Mouse (Mus musculus): ENCODE data around the gene Dapp1. TPM values are rescaled to one million over a fixed set of nuclear protein-coding genes. Genes with fewer than 3 reads are reported as not detected.

Dapp1 gene
- polyA plus RNA-seq, 1 experiment from 2014 or later, result 14.8 TPM

DNA sequence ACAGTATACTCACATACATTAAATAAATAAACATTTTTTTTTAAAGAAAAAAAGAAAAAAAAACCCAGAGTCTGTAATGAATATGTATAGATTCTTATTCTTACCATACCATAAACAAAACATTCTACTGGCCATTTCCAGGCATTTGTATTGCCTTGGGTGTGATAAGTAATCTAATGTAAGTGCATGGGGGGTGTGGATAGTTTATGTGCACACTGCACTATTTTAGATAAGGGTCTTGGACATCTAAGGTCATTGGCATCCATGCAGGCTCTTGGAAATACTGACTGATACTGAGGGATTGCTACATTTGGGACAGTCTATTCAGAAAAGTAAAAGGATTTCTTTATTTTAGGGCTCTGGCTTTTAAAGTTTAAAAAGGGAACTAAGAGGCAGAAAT is 39.8 kb downstream of the Dapp1 start:
- H3K27ac ChIP-seq (ENCODE audit: poor library complexity, severe bottlenecking), result peak overlapping the region; percentile 86
- peaks cover 35% of the 10 kb centered on the region for H3K4me1 ChIP-seq (replicated peaks)
- no peak overlapping the region for H3K4me3 ChIP-seq
- 0 out of 2 replicates have a peak, but pooled peaks cover 11% of the 10 kb centered on the region for H3K36me3 ChIP-seq
- H3K9ac ChIP-seq, result no peak overlapping the region
- ATAC-seq (ENCODE audit: insufficient number of reproducible peaks, low FRiP score), result no peak
- no peaks in the 10 kb centered on the region for H3K27me3 ChIP-seq (replicated peaks)
- no peak overlapping the region for H3K4me2 ChIP-seq
- H3K9me3 ChIP-seq (replicated peaks), result no peaks in the 10 kb centered on the region

- peak overlapping the region; percentile 86 for H3K27ac ChIP-seq (ENCODE audit: poor library complexity, severe bottlenecking)
- H3K4me1 ChIP-seq (replicated peaks), result peaks cover 35% of the 10 kb centered on the region
- WGBS, result 16% methylated on average over 4 of the region's 4 CpGs
- H3K4me3 ChIP-seq, result no peak overlapping the region
- H3K27me3 ChIP-seq (replicated peaks), result no peaks in the 10 kb centered on the region
- H3K4me2 ChIP-seq, result peak overlapping the region; percentile 22; the same call in 1 of the 2 replicates
- H3K36me3 ChIP-seq, result 0 out of 2 replicates have a peak, but pooled peaks cover 7% of the 10 kb centered on the region
- no peaks in the 10 kb centered on the region for H3K9me3 ChIP-seq (replicated peaks)
- ATAC-seq (ENCODE audit: insufficient number of reproducible peaks, low FRiP score), result peak; percentile 88
- no peak overlapping the region for H3K9ac ChIP-seq
Measured at GRCm38 (mm10) chr3:137940757-137941156, 40.6 kb downstream of the Dapp1 start.

DNA sequence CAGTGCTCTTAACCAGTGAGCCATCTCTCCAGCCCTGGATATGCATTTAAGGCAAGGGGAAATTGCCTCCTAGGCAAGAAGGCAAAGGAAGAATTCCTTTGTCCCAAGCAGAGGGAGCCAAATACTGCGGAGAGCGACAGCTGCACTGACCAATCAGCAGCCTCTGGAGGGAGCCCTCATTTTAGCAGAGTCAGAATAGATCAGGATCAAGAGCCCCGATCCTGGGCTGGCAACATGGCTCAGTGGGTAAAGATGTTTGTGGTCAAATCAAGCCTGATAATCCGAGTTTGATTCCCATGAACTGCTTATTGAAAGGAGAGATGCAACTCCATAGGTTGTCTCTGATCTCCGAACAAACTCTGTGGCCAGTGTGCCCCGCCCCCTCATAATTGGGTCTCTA is 42.7 kb downstream of the Dapp1 start:
- Histone ChIP-seq H3K4me1 (replicated peaks) (peaks cover 34% of the 10 kb centered on the region), H3K36me3 (0 out of 2 replicates have a peak, but pooled peaks cover 13% of the 10 kb centered on the region), H3K9ac (no peak overlapping the region), H3K9me3 (replicated peaks) (no peaks in the 10 kb centered on the region), H3K27me3 (replicated peaks) (no peaks in the 10 kb centered on the region), H3K4me2 (peak overlapping the region; percentile 54), H3K4me3 (peak overlapping the region; percentile 28), H3K27ac (ENCODE audit: poor library complexity, severe bottlenecking) (no peak overlapping the region)
- 0 out of 2 replicates have a peak, but pooled peaks have one; percentile 67 for ATAC-seq (ENCODE audit: insufficient number of reproducible peaks, low FRiP score)
- 32% methylated on average over 6 of the region's 6 CpGs for WGBS

DNA sequence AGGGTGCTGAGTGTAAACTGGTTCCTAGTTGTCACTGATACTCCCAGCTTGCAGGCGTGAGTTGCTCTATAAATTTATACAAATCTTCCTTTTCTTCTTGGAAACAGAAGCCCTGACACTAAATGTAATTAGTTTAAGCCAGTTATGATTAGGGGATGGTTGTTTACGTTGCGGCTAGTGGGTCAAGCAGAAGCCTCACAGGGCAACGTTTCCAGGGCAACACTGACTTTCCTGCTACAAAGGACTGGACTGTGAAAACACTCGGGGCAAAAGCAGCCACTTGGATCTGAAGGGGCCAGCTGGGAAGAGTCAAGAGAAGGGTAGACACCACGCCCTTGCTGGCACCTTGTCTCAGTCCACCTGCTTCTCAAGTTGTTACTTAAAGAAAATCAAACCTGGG is 44.8 kb downstream of the Dapp1 start:
- peaks cover 21% of the 10 kb centered on the region; the same call in 1 of the 2 replicates for H3K36me3 ChIP-seq
- H3K27ac ChIP-seq (ENCODE audit: poor library complexity, severe bottlenecking), result no peak overlapping the region
- WGBS, result 42% methylated on average over 6 of the region's 6 CpGs
- H3K4me1 ChIP-seq (replicated peaks), result peaks cover 23% of the 10 kb centered on the region; the same call in 1 of the 2 replicates
- H3K9ac ChIP-seq, result no peak overlapping the region
- H3K4me2 ChIP-seq, result no peak overlapping the region
- no peaks in the 10 kb centered on the region for H3K27me3 ChIP-seq (replicated peaks)
- H3K4me3 ChIP-seq, result no peak overlapping the region
- no peak for ATAC-seq (ENCODE audit: insufficient number of reproducible peaks, low FRiP score)
- H3K9me3 ChIP-seq (replicated peaks), result no peaks in the 10 kb centered on the region

DNA sequence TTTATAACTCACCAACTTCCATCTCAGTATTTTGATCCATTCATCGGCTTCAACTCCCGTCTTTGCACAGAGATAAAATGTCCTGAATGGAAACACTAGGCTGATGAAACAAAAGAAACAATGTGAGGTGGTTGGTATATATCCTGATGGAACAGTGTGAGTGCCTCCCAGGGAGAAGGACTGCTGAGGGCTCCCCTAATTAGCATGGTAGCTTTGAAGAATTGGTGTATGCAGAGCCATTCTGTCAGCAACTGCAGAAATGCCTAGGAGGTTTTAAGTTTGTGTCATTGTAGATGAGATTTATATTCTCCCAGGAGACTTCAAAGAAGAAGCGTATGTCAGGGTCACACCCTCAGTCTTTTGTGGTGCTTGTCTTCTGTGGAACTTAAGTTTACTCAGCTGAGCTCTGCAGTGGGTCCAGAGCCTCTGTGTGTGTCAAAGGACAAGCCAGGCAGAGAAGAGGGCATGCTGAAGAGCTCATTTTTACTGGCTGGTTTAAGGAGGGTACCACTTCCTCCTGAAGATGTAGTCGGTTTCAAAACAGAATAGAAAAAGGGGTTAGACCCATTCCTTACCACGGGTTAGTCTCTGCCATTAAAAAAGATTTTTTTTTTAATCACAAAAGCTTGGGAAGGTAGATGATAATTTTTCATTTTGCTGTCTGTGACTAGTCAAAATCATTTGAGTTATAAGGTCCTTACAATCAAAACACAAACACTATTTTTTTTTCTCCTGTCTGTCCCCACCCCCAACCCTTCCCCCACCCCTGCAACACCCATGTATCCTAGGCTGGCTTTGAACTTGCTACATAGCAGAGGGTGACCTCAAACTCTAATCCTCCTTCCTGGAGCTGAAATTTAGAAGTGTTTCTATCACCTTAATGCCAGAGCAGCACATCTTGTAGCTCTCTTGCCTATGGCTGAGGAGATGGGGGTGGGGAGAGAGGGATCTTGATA is 45.5 kb downstream of the Dapp1 start:
- no peak overlapping the region for H3K4me3 ChIP-seq
- H3K4me2 ChIP-seq, result no peak overlapping the region
- no peaks in the 10 kb centered on the region for H3K27me3 ChIP-seq (replicated peaks)
- no peak overlapping the region for H3K9ac ChIP-seq
- H3K27ac ChIP-seq (ENCODE audit: poor library complexity, severe bottlenecking), result no peak overlapping the region
- 66% methylated on average over 5 of the region's 5 CpGs for WGBS
- H3K36me3 ChIP-seq, result peaks cover 25% of the 10 kb centered on the region
- no peak for ATAC-seq (ENCODE audit: insufficient number of reproducible peaks, low FRiP score)
- no peaks in the 10 kb centered on the region for H3K9me3 ChIP-seq (replicated peaks)
- H3K4me1 ChIP-seq (replicated peaks), result peaks cover 17% of the 10 kb centered on the region; the same call in 1 of the 2 replicates

GRCm38 (mm10) chr3:137933986-137934385 is 47.4 kb downstream of the Dapp1 start:
- 0 out of 2 replicates have a peak, but pooled peaks cover 6% of the 10 kb centered on the region for H3K4me1 ChIP-seq (replicated peaks)
- H3K9ac ChIP-seq, result no peak overlapping the region
- no peak overlapping the region for H3K4me3 ChIP-seq
- H3K27ac ChIP-seq (ENCODE audit: poor library complexity, severe bottlenecking), result no peak overlapping the region
- no peak for ATAC-seq (ENCODE audit: insufficient number of reproducible peaks, low FRiP score)
- H3K36me3 ChIP-seq, result peaks cover 36% of the 10 kb centered on the region
- H3K9me3 ChIP-seq (replicated peaks), result no peaks in the 10 kb centered on the region
- H3K4me2 ChIP-seq, result no peak overlapping the region
- no peaks in the 10 kb centered on the region for H3K27me3 ChIP-seq (replicated peaks)
- WGBS, result 59% methylated on average over 3 of the region's 3 CpGs

DNA sequence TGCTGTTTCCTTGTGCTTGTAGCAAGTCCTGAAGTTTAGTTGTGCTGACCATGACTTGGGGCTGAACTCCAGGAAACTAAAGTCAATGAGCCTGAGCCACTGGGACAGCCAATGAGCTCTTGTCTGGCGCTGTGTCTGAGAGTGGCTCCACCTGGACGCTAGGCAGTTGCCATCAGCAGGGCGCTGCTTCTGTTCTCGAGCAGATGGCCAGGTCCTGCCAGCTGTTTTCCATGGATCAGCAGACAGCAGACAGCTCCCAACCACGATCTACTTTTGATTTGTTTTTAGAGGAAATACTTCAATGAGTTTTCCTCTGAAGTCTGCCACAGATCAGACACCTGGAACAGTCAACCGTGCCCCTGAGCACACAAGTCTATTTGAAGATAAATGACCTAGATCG is 48.6 kb downstream of the Dapp1 start:
- Histone ChIP-seq H3K36me3 (peaks cover 43% of the 10 kb centered on the region), H3K27me3 (replicated peaks) (no peaks in the 10 kb centered on the region), H3K4me1 (replicated peaks) (no peaks in the 10 kb centered on the region), H3K9ac (no peak overlapping the region), H3K4me3 (no peak overlapping the region), H3K9me3 (replicated peaks) (no peaks in the 10 kb centered on the region), H3K4me2 (no peak overlapping the region), H3K27ac (ENCODE audit: poor library complexity, severe bottlenecking) (no peak overlapping the region)
- WGBS, result 77% methylated on average over 7 of the region's 7 CpGs
- ATAC-seq (ENCODE audit: insufficient number of reproducible peaks, low FRiP score), result no peak

DNA sequence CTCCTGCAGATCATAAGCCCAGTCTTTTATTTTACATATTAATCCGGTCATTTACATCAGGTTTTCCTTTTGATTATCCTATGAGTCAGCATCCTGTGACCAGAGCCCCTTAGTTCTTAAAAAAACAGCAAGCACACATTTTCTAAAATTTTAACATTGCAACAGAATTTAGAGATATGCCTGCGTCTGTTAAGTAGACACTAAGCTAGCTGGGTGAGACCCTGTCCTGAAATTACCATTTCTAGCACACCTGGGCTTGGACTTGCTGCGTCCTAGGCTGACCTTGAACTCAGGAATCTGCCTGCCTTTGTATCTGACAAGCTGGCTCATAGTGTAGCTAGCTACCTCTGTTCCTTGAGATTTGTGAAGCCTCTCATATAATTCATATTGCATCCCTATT is 51.4 kb downstream of the Dapp1 start:
- Histone ChIP-seq H3K4me3 (no peak overlapping the region), H3K27ac (ENCODE audit: poor library complexity, severe bottlenecking) (no peak overlapping the region), H3K27me3 (replicated peaks) (no peaks in the 10 kb centered on the region), H3K9ac (no peak overlapping the region), H3K4me1 (replicated peaks) (no peaks in the 10 kb centered on the region), H3K4me2 (no peak overlapping the region), H3K9me3 (replicated peaks) (no peaks in the 10 kb centered on the region), H3K36me3 (peaks cover 62% of the 10 kb centered on the region)
- no peak for ATAC-seq (ENCODE audit: insufficient number of reproducible peaks, low FRiP score)
- 87% methylated on average over 3 of the region's 3 CpGs for WGBS

DNA sequence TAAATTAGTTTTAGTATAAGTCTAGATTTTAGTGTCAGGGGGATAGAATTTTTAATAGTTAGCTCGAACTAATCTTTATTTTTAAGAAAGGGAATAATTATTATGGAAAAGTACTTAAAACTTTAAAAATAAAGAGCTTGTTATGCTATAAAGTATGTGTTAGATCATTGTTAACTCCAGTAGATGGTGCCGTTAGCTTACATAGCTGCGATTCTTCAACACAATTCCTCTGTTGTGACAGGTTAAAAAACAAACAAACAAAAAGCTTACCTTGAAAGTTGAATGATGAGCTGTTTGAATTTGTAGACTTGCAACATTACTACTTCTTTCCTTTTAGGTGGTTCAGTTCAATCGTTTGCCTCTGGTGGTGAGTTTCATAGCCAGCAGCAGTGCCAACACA is 54.3 kb downstream of the Dapp1 start:
- Histone ChIP-seq H3K27me3 (replicated peaks) (no peaks in the 10 kb centered on the region), H3K9me3 (replicated peaks) (no peaks in the 10 kb centered on the region), H3K36me3 (peaks cover 63% of the 10 kb centered on the region), H3K4me3 (no peak overlapping the region), H3K9ac (no peak overlapping the region), H3K4me2 (no peak overlapping the region), H3K4me1 (replicated peaks) (no peaks in the 10 kb centered on the region), H3K27ac (ENCODE audit: poor library complexity, severe bottlenecking) (no peak overlapping the region)
- no peak for ATAC-seq (ENCODE audit: insufficient number of reproducible peaks, low FRiP score)
- 88% methylated on average over 4 of the region's 4 CpGs for WGBS

DNA sequence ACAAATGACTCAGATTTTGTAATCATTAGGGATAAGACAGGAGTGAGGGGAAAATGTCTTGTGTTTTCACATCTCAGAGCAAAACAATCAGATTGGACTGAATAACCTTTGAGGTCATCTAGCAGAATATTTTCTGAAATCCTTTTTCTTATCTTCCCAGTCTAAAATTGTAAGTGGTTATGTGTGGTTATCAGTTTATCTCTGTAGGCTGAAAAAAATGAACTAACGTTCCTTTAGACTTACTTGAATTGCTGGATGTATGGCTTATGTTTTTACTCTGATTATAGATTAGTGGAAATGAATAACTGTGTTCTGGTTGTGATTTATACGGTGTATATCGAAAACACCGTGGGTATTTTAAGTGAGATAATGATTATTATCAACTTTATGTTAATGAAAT is 60.8 kb downstream of the Dapp1 start:
- H3K4me2 ChIP-seq, result no peak overlapping the region
- no peak overlapping the region for H3K27ac ChIP-seq (ENCODE audit: poor library complexity, severe bottlenecking)
- H3K4me3 ChIP-seq, result no peak overlapping the region
- WGBS, result 90% methylated on average over 4 of the region's 4 CpGs
- H3K36me3 ChIP-seq, result peaks cover 36% of the 10 kb centered on the region
- H3K9ac ChIP-seq, result no peak overlapping the region
- no peak for ATAC-seq (ENCODE audit: insufficient number of reproducible peaks, low FRiP score)
- peaks cover 17% of the 10 kb centered on the region for H3K4me1 ChIP-seq (replicated peaks)
- no peaks in the 10 kb centered on the region for H3K9me3 ChIP-seq (replicated peaks)
- no peaks in the 10 kb centered on the region for H3K27me3 ChIP-seq (replicated peaks)

GRCm38 (mm10) chr3:137919398-137919797 is 61.9 kb downstream of the Dapp1 start:
- H3K4me1 ChIP-seq (replicated peaks), result peaks cover 17% of the 10 kb centered on the region
- no peak for ATAC-seq (ENCODE audit: insufficient number of reproducible peaks, low FRiP score)
- 0 out of 2 replicates have a peak overlapping the region, but pooled peaks have one; percentile 71 for H3K27ac ChIP-seq (ENCODE audit: poor library complexity, severe bottlenecking)
- no peaks in the 10 kb centered on the region for H3K27me3 ChIP-seq (replicated peaks)
- H3K9me3 ChIP-seq (replicated peaks), result no peaks in the 10 kb centered on the region
- peaks cover 27% of the 10 kb centered on the region for H3K36me3 ChIP-seq
- 88% methylated on average over 7 of the region's 7 CpGs for WGBS
- peak overlapping the region; percentile 77 for H3K4me3 ChIP-seq
- peak overlapping the region; percentile 86 for H3K4me2 ChIP-seq
- H3K9ac ChIP-seq, result peak overlapping the region; percentile 88

All from heart, embryonic 12.5 days (tissue).